Mouse (Mus musculus) large intestine, adult 2 months (tissue): ENCODE measurements at regions not wholly inside any gene's neighbourhood (a gene's known extent, or its start where the extent isn't known, plus 50 kb on each side); places are given as distances from the start of the nearest gene placed in this dataset.
"Not testable (repeated sequence)": the region's sequence is repeated elsewhere in the genome, so short reads cannot be mapped to it uniquely, and the experiment has no call there.

Source experiments
- DNase-seq: peaks from one replicate; pipeline ENCODE4 v3.0.0-alpha.2; 2012; ENCODE audit warnings: low read depth, low spot score
- WGBS: fragments of 180-500 bp; shearing (Covaris S2); methylation state at CpG from one replicate; pipeline ENCODE4 v1.1.7; 2018; 5-methylcytosine and 5-hydroxymethylcytosine counted together

DNA sequence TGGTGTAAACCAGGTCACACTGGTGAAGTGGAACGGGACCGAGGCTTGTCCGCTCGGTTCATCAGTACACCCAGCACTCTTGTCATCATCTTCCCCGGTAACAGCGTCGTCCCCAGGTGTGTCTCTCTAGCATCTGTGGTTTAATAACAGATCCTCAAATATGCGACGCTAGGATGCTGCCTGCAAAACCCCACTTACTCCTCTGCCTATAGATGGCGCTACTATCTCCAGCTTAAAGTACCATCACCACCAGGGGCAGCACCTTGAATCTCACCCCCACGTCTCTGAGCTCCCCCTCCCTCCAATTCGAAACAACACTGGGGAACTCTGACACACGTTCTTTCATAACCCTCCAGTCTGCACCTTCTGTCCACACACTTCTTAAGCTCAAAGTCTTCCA is 295.1 kb upstream of the Arglu1 start:
- WGBS = 82% methylated on average over 13 of the region's 13 CpGs
- DNase-seq = no peak

DNA sequence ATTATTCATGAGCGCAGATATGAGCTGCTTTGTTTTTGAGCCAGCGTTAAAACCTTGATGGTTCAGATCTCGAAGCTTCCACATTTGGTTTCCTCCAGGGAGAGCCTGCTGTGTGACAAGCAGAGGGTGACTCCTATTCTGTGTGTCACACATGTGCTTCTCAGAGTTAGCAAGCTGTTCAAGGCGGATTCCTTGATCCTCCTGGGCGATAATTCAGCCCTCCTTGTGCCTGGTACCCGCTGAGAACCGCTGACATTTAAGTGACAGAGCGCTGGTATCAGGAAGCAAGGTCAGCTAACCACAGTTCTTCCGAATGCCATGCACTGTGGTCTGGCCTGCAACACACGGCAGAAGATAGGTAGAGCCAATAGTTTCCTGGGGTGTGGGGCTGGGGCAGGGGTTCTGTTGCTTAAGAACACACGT is 294.5 kb upstream of the Arglu1 start:
- WGBS = 61% methylated on average over 11 of the region's 11 CpGs
- DNase-seq = no peak

DNA sequence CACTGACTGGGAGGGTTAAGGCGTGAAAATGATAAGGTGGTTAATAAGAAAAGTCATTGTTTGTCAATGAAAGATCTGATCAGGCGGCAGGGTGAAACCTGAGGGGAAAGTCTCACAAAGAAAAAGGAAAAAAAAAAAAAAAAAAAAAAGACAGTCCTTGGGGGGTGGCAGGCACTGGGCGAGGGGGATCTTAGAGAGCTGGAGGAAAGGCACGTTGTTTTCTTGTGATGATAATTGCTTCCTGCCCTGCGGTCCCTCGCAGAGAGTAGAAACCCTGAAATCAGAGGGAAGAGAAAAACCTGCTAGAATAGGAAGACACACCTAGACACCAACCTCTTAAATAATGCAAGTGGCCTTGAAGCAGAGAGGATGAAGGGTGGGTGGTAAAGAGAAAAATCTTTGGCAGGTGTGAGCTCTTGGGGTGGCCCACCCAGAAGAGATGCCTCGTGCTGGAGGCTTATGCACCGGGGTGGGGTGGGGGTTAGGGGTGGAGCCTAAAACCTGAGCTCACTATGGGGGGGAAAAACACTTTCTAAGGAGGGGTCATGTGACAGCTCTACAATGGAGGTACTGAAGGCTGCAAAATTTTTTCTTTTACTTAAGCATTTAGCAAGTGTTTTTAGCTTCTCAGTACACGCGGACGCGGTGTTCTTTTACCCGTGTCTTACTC is 294.0 kb upstream of the Arglu1 start:
- no peak for DNase-seq
- 40% methylated on average over 13 of the region's 13 CpGs for WGBS

DNA sequence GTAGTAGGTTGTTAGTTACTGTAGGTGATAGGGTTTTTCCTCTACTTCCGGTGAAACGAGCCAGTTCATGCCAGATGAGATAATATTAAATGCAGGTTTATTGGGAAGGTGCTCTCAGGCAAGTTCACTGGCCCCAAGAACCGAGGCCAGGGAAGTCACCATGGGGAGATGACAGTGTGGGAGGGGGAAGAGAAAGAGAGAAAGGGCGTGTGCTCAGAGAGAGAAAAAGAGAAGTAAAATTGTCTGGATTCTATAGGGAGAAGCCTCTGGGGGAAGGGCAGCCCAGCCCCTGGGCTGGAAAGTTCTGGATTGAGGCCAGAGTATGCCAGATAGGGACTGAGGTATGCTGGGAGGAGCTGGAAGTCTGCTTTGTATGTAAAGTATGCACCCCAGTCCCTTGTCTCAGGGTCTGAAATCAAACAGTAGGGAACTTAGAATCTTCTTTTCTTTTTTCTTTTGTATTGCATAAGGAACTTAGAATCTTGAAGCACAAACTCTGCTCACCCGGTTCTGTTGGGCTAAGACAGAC is 292.9 kb upstream of the Arglu1 start:
- WGBS = 35% methylated on average over 5 of the region's 5 CpGs
- DNase-seq = no peak

DNA sequence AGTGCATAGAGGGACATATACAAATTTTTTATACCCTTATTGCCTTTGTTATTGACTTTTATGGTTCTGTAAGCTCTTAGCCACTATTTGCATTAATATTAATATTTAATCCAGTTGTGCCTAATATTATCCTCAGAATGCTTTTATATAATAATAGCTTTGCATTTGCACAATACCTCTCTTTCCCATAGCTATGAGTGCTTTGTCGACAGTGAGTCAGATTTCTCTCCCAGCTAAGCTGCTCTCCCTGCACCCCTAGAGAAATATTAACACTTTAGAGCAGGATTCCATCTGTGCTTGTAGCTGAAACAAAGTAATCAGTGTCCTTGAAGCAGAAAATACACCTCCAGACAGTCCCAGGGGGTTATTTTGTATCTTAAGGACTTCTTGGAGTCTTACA is 288.6 kb upstream of the Arglu1 start:
- WGBS = 7% methylated on average over 1 of the region's 1 CpGs
- DNase-seq = no peak

DNA sequence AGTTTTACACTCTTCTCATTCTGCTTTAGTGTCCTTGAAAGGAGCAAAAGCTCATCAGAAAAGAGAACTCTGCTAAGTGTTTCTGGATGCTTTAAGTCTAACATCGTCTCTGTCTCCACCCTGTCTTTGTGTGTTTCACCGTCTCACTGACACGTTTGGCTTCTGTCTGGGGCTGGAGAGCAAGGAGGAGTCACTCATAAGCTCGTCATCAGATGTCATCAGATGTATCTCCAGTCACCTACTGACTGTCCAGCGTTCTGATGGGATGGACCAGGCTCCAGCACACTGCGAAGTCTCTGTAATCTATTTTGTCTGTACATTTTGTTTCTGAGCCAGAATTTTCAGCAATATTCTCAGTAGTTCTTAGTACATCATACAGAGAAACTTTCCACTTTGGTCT is 283.4 kb upstream of the Arglu1 start:
- WGBS = 47% methylated on average over 6 of the region's 6 CpGs

DNA sequence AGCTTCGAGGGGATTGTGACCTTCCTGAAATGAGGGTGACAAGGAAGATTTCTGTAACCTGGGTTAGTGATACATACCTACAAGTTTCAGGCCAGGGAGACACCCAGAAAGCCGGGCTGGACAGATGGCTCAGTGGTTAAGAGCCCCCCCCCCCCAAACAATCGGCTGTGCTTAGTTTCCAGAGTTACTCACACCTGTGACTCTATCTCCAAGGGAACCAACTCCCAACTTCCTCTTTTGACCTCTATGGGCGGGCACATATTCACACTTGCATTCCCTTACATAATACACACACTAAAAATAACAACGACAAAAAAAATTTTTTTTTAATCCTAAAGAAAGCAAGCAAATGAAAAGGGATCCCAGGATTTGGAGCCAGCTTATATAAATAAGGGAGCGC is 283.0 kb upstream of the Arglu1 start:
- WGBS = 46% methylated on average over 6 of the region's 6 CpGs

More for the DNA sequence above, 283.4 kb upstream of the Arglu1 start:
- no peak for DNase-seq

DNA sequence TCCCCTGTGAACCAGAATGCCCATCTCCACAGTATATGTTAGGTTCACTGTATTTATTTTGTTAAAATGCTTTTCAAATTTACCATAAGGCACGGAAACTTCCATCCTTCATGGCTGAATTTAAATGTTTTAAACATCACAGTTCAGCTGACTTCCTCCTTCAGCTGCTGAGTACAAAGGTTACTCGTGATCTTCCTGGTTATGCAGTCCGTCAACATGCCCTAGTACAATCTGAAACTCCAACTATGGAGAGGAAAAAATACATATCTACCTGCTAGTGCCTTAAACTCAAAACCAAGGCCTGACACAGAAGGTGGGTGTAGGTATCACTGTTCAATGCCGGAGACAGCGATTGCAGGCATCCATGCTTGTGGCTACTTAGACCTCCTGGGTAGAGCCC is 280.5 kb upstream of the Arglu1 start:
- WGBS = 46% methylated on average over 5 of the region's 5 CpGs
- DNase-seq = peak; percentile 27

More for the DNA sequence above, 283.0 kb upstream of the Arglu1 start:
- no peak for DNase-seq

DNA sequence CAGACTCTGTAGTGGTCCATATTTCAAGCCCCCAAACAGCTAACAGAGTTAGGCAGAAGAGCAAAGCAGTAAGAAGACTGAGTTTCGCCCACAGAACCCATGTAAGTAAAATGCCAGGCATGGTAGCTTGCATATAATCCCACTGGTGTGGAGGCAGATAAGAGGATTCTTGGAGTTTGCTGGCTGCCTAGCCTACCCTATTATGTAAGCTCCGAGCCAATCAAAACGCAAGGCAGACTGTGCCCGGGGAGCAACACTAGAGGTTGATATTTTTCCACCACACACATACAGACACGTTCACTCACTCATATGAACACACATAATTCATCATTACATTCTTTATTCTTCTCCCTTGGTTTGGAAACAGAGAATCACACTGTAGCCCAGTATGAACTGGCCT is 280.0 kb upstream of the Arglu1 start:
- DNase-seq = no peak
- 86% methylated on average over 5 of the region's 5 CpGs for WGBS

DNA sequence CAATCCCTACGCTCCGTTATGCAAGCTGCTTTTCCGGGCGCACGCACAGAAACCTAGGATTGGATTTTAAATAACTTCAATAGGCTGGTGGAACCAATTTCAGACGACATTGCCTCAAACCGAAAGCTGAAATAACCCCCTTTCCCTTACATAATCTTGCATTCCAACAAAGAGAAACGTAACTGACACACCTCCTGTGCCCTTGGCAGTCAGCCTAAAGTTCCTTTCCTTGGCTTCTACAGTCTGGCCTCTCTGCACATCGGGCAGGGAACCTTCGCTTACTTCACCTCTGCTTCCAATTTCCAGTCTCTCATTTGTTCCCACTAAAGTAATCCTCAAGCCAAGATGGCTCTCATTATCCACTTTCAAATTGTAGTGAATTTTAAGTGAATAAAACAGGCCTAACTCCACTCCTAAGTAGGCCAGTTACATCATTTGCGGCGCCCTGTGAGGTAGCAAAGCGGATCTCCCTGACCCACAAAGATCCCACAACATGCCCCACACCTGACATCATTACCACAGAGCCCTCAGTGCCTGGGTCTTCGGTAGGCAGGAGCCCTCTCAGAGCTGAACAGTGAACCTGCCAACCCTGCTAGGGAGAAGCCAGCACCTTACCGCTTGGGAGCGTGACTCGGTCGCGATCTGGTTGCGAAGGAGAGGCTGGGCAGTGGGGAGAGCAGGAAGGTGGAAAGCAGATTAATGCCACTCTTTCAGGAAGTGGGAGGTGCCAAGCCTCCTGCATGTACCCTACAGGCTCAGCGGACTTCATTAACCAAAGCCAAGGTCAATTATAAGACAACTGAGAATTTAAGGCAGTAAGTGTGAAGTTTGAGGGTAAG is 279.0 kb upstream of the Arglu1 start:
- DNase-seq = no peak
- 77% methylated on average over 21 of the region's 21 CpGs for WGBS

DNA sequence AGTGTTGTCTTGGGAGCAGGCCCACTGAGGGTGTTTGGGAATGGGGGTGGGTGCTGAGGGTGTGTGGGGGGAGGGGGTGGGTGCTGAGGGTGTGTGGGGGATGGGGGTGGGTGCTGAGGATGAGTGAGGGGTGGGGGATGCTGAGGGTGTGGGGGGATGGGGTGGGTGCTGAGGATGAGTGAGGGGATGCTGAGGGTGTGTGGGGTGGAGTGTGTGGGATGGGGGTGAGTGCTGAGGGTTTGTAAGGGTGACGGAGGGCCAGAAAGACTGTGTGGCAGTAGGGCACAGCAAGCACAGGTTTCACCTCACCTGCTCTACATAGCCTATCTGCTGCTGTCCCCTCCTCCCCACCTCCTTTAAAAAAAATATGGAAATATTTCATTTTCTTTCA is 276.3 kb upstream of the Arglu1 start:
- 100% methylated on average over 1 of the region's 1 CpGs for WGBS
- no peak for DNase-seq

DNA sequence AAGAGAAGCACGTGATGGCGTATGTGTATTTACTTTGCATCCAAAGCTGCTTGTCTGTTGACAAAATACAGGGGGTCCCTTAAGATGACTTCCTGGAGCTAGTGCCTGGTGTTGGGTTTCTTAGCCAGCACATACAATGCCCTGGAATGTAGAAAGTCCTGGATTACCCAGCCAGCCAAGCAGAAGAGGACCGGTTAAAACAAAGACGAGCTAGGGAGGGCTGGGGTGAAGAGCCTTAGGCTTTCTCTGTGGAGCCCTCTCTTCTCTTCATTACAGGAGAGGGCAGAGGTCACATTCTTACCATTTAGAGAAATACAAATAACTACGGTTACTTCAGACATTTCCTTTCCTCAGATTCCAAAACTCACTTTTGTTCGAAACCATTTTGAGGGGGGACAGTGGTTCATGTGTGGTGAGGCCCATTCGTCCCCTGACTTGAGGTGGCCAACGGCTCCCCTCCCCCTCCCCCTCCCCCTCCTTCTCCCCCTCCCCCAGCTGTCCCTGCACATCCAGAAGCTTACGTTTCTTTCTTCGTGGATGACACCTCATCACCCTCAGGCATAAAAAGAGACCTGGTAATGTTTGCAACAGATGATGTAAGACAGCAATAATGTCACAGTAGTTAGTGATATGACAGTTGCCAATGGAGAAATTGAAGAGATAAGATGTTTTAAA is 275.8 kb upstream of the Arglu1 start:
- no peak for DNase-seq
- WGBS = 58% methylated on average over 10 of the region's 10 CpGs

DNA sequence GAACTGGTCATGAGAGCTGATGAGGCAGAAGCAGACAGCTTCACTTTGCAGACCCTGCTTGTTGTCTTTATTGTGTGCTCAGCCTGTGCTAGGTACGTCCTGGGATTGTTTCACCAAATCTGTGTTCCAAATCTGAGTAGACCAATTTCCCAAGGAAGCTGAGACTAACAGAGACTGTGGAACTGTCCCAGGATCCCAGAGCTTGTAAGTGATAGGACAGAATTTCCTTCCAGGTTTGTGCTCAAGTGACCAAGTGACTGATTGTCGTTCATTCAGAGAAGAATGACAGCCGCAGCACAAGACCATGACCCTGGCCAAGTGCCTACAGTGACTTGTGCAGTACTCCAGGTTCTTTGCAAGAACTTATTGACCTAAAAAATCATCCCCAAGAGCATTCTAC is 269.9 kb upstream of the Arglu1 start:
- no peak for DNase-seq
- WGBS = 77% methylated on average over 3 of the region's 3 CpGs

DNA sequence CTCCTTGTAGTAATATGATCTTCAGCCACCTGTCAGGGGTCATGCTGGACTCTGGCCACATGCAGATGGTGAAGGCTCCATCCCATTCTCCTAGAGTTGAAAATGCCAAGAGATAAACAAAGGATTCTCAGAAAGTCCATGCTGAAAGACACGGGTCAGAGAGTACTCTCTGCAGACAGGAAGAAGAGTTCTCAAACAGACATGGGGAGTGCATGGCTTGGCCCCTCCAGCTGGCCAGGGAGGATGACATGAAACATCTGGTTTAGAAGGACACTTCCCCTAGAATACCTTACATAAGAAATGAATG is 269.4 kb upstream of the Arglu1 start:
- DNase-seq = no peak
- WGBS = 30% methylated on average over 1 of the region's 1 CpGs

DNA sequence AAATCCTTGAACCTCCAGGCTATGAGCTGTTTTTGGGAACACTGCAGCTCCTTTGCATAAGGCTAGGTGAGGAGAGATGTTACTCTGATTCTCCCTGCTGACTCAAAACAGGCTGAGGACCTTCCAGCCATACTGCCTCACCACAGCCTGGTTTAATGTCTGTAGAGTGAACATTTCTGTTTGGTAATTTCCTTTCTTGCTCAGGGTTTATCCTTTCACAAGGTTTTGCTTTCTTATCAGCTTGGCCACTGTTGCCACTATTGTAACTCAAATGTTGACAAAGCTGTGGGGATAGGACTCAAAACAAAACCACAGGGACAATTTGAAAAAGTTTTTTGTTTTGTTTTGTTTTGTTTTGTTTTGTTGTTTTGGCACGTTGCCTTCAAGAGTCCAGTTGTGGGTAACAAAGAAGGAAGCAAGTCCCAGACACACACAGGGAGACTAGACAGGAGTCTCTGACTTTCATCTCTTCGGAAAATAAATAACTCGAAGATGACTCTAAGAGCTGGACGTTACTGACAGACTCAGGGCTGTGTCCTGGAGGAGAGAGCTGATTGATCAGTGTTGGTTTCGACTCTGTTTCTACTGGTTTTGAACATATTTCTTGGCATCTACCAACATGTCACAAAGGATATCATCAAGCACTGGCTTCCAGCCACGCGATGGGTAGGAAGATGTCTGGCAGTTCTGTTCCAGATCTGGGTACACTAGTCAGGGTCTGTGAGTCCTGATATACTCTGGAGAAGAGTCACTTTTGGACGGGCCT is 268.9 kb upstream of the Arglu1 start:
- DNase-seq = no peak
- 71% methylated on average over 8 of the region's 8 CpGs for WGBS

DNA sequence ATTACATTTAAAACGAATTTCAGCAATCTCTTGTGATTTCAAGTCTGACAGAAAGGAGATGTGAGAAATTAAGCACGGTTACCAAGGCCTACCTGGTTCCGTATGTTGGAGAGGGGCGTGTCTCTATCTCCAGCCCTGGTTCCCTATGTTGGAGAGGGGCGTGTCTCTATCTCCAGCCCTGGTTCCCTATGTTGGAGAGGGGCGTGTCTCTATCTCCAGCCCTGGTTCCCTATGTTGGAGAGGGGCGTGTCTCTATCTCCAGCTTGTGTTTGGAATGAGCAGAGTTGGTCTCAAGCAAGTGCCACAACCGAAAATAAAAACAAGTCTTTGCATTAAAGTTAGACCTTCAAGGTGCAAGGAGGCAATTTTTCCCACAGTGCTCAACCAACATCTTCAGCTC is 267.8 kb upstream of the Arglu1 start:
- not testable (repeated sequence) for DNase-seq
- WGBS = 57% methylated on average over 8 of the region's 8 CpGs

DNA sequence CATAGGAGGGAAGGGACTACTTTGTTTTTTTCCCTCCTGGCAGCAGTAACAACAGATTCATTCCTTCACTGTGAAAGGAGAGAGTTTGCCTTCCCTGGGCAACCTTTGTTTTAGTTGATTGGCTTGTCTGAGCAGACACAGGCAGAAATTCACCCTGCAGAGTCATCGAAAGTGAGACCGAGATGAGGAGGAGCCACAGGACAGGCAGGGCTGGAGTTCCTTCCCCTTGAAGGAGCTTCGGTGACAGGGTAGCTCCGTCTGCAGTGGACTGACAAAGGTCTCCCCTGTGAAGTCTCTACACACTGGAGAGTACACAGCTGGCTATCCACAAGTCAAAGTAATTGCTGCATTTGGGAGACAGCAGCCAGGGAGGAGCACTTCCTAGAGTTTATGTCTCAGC is 261.9 kb upstream of the Arglu1 start:
- WGBS = 33% methylated on average over 4 of the region's 4 CpGs
- DNase-seq = no peak

DNA sequence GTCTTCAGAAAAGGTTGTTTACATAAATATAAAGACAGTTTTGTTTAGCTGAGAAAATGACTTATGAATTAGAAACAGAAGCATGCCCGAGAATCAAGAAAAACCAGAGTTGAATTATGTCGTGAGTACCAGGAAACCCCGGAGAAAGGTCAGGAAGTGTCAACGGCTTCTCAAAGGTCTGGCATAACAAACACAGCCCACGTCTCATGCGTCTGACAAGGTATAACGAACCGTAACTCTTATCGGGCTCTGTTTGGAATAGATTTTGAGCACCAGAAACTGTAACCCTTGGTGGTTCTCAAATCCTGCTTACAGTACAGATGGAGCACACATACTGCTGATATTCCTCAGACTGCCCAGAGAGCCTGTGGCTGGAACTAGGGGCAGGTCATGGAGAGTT is 260.9 kb upstream of the Arglu1 start:
- 35% methylated on average over 9 of the region's 9 CpGs for WGBS
- no peak for DNase-seq

DNA sequence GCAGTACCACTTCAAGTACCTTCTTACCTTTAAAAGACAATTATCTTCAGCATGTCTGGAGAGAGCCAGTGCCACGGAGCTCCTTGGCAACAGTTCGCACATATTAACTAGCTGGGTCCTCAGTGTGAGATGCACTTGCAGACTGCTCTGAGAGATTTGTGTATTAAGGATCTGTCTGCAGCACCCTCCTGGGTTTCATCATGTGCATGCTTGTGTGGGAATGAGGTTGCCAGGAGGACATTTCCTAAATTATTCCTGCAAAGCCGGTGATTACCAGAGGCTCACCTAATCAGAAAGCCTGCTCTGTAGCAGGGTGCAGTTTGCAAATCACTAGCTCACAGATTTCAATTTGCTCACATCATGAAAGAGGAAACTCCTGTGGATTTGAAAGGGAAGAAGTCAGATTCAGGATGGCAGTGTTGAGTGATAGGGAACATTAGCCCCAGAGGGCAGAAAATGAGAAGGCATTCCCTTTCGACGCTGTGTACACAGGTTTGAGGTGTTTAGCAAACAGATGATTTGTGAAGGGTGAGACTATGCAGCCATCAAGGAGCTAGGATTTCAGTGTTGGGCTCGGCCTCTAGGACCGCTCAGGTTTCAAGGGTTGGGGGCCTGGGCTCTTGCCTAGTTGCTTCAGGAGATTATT is 257.3 kb upstream of the Arglu1 start:
- DNase-seq = no peak
- 48% methylated on average over 7 of the region's 7 CpGs for WGBS

DNA sequence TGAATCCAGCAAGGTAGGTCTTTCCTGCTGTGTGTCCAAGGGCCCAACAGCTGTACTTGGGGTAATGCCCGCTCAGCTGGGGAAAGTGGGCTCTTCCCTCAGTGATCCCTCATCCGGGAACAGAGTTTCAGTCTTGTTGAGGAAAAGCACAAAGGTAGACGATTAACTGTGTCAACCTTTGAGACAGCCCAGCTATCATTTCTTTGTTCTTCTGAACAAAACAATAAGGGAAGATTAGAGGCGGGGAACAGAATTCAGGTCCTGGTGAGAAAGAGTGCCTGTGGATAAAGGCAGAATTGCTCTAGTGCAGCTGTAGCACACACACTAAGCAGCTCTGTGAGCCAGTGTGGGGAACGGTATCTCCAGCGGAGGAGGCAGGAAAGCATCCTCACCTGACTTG is 252.7 kb upstream of the Arglu1 start:
- 87% methylated on average over 6 of the region's 6 CpGs for WGBS
- DNase-seq = no peak
